In genomic region chr4:119733942-119734341, GRCm38 (mm10) we compare ENCODE assay signal across 8 mouse cellular contexts. TPM values are rescaled to one million over a fixed set of nuclear protein-coding genes. Genes with fewer than 3 reads are reported as not detected.
DNase-seq lines count a peak whose midpoint lies in the region; ATAC-seq and TF ChIP-seq lines count a peak whose summit lies in the region.

No protein-coding gene starts in this region.

- peaks cover 13% of the 10 kb centered on the region for H3K4me1 ChIP-seq in heart, embryonic 15.5 days (replicated peaks)
- no peaks in the 10 kb centered on the region for H3K4me1 ChIP-seq in limb, embryonic 14.5 days (ENCODE audit: control insufficient read depth, insufficient read depth, low read length)
- peaks cover 16% of the 10 kb centered on the region for H3K4me1 ChIP-seq in neural tube, embryonic 13.5 days (replicated peaks)

- H3K27ac ChIP-seq in heart, embryonic 15.5 days = no peak overlapping the region
- no peak overlapping the region for H3K27ac ChIP-seq in limb, embryonic 14.5 days (replicated peaks; ENCODE audit: low read depth, low read length)
- H3K27ac ChIP-seq in neural tube, embryonic 13.5 days (replicated peaks) = peak overlapping the region; percentile 62

- peak; percentile 77 to 81 for DNase-seq in cerebellum, postnatal 10 days
- DNase-seq in cerebellum, adult 18-20 months = no peak
- peak; percentile 15 to 66 for DNase-seq in spleen, postnatal 4 days (ENCODE audit: low spot score in 2 of 2)
- no peak for DNase-seq in spleen, postnatal 14 days (ENCODE audit: low spot score in 2 of 2)
- no peak for DNase-seq in limb, embryonic 14.5 days (ENCODE audit: low spot score)
- no peak for DNase-seq in thymus, postnatal 14 days

- ATAC-seq in heart, embryonic 15.5 days (replicated peaks; ENCODE audit: insufficient number of reproducible peaks, insufficient read depth, low FRiP score, low read depth) = peak; percentile 11; the same call in 1 of the 2 replicates
- ATAC-seq in limb, embryonic 14.5 days (ENCODE audit: low FRiP score, low read depth) = peak; percentile 23
- ATAC-seq in neural tube, embryonic 13.5 days (ENCODE audit: low read depth) = peak; percentile 60

- H3K36me3 ChIP-seq in heart, embryonic 15.5 days = no peaks in the 10 kb centered on the region
- no peaks in the 10 kb centered on the region for H3K36me3 ChIP-seq in limb, embryonic 14.5 days (ENCODE audit: control insufficient read depth, insufficient read depth, low read length)
- no peaks in the 10 kb centered on the region for H3K36me3 ChIP-seq in neural tube, embryonic 13.5 days

- no peaks in the 10 kb centered on the region for H3K9me3 ChIP-seq in heart, embryonic 15.5 days (replicated peaks)
- H3K9me3 ChIP-seq in limb, embryonic 14.5 days (ENCODE audit: control insufficient read depth, low read length) = no peaks in the 10 kb centered on the region
- H3K9me3 ChIP-seq in neural tube, embryonic 13.5 days = no peaks in the 10 kb centered on the region

- peaks cover 9% of the 10 kb centered on the region for H3K27me3 ChIP-seq in heart, embryonic 15.5 days
- peaks cover 10% of the 10 kb centered on the region for H3K27me3 ChIP-seq in limb, embryonic 14.5 days (ENCODE audit: control insufficient read depth, insufficient read depth, low read length)
- H3K27me3 ChIP-seq in neural tube, embryonic 13.5 days = peaks cover 37% of the 10 kb centered on the region

- WGBS in heart, embryonic 15.5 days = under 1% methylated on average over 44 of the region's 44 CpGs
- WGBS in limb, embryonic 14.5 days = under 1% methylated on average over 43 of the region's 44 CpGs
- under 1% methylated on average over 44 of the region's 44 CpGs for WGBS in neural tube, embryonic 13.5 days

- peak overlapping the region; percentile 77 for H3K9ac ChIP-seq in heart, embryonic 15.5 days
- peak overlapping the region; percentile 48; the same call in 1 of the 2 replicates for H3K9ac ChIP-seq in limb, embryonic 14.5 days (ENCODE audit: low read depth, low read length, severe bottlenecking)
- peak overlapping the region; percentile 84 for H3K9ac ChIP-seq in neural tube, embryonic 13.5 days

- peak overlapping the region; percentile 88 for H3K4me3 ChIP-seq in heart, embryonic 15.5 days
- H3K4me3 ChIP-seq in limb, embryonic 14.5 days (replicated peaks; ENCODE audit: low read length) = peak overlapping the region; percentile 71
- H3K4me3 ChIP-seq in neural tube, embryonic 13.5 days = peak overlapping the region; percentile 83

- TF ChIP-seq POLR2A in limb, embryonic 14.5 days (IDR thresholded peaks at IDR 0.05; ENCODE audit: borderline replicate concordance, extremely low read depth, insufficient read depth, insufficient read length) = no peak

- peak overlapping the region; percentile 99 for H3K4me2 ChIP-seq in heart, embryonic 15.5 days
- peak overlapping the region; percentile 100 for H3K4me2 ChIP-seq in limb, embryonic 14.5 days (replicated peaks; ENCODE audit: low read depth, low read length, severe bottlenecking)
- peak overlapping the region; percentile 96 for H3K4me2 ChIP-seq in neural tube, embryonic 13.5 days

RNA-seq across cellular contexts. Expression of gene Hivep3, which starts 0.4 kb away (rescaled TPM):
- 6.7 and 8.9 TPM in 2 replicates for polyA plus RNA-seq in heart, embryonic 15.5 days (2015; fragmentation: Nextera tagmentation; extraction: Ambion mirVana)
- 3.4 and 3.8 TPM in 2 replicates for polyA plus RNA-seq in limb, embryonic 14.5 days (2012; rRNA removed)
- polyA plus RNA-seq in limb, embryonic 14.5 days (2014; fragmentation: Nextera tagmentation; extraction: Ambion mirVana) = 5.1 and 5.2 TPM in 2 replicates
- polyA plus RNA-seq in neural tube, embryonic 13.5 days (2015; fragmentation: Nextera tagmentation; extraction: Ambion mirVana) = 18.2 and 20.6 TPM in 2 replicates

Comparison
In these comparisons a context has a peak if more than half of its experiments do, and no peak if none do; other contexts are left out.
1. DNase-seq: peak in cerebellum, postnatal 10 days (2 of 2) and spleen, postnatal 4 days (2 of 2); none in cerebellum, adult 18-20 months (0 of 2), spleen, postnatal 14 days (0 of 2), limb, embryonic 14.5 days (single experiment) and thymus, postnatal 14 days (single experiment).
2. Peak in every context shown above with its lines, with median percentiles within 50 percentile points of each other: ATAC-seq, H3K4me2 ChIP-seq, H3K4me3 ChIP-seq and H3K9ac ChIP-seq.